Mouse (Mus musculus) megakaryocyte, embryonic 14.5 days (primary cell): ENCODE results near the gene Zfyve16.

ENCODE experiments used
- FLI1 ChIP-seq: IDR thresholded peaks from 2 replicates; pipeline ENCODE4 v1.6.1; 2012; ENCODE audit warnings: low read length, inconsistent platforms, mixed read lengths
- GATA1 ChIP-seq: IDR thresholded peaks from 3 replicates; pipeline ENCODE4 v1.6.1; 2012; ENCODE audit warnings: mixed read lengths, low read length, inconsistent platforms, borderline replicate concordance

GRCm38 (mm10) chr13:92490817-92491216, 39.9 kb downstream of the Zfyve16 start:
- no peak for TF ChIP-seq GATA1
- TF ChIP-seq FLI1: no peak
